Mouse (Mus musculus) kidney, embryonic 14.5 days (tissue): Measurements from ENCODE around the gene Setd6. TPM values are rescaled to one million over a fixed set of nuclear protein-coding genes. Genes with fewer than 3 reads are reported as not detected.

Source experiments
- ATAC-seq: fragments of 200-750 bp; cut with Nextera tagmentation; 2 replicates; pipeline ENCODE4 v1.8.0; 2017; ENCODE audit warnings: moderate number of reproducible peaks, mild to moderate bottlenecking, moderate TSS enrichment, moderate library complexity; ENCODE audit not compliant: low FRiP score, low TSS enrichment
- H3K27ac ChIP-seq: fragments of 300-500 bp; sonication (generic); 2 replicates; pipeline ENCODE4 v1.5.1; 2014; ENCODE audit warnings: low read depth, mild to moderate bottlenecking, low read length, moderate library complexity, mixed read lengths
- H3K27me3 ChIP-seq: fragments of 300-500 bp; sonication (generic); 2 replicates; pipeline ENCODE4 v1.6.1; 2014; ENCODE audit warnings: mild to moderate bottlenecking, low read length; ENCODE audit not compliant: control insufficient read depth, insufficient read depth
- H3K36me3 ChIP-seq: fragments of 300-500 bp; sonication (generic); 2 replicates; pipeline ENCODE4 v1.6.1; 2014; ENCODE audit warnings: low read length, mixed read lengths; ENCODE audit not compliant: control insufficient read depth, insufficient read depth
- H3K4me1 ChIP-seq: fragments of 300-500 bp; sonication (generic); 2 replicates; pipeline ENCODE4 v1.6.1; 2014; ENCODE audit warnings: low read length, mixed read lengths; ENCODE audit not compliant: control insufficient read depth, insufficient read depth
- H3K4me2 ChIP-seq: fragments of 300-500 bp; sonication (generic); replicated peaks from 2 replicates; pipeline ENCODE4 v1.6.1; 2014; ENCODE audit warnings: low read depth, mild to moderate bottlenecking, low read length
- H3K4me3 ChIP-seq: fragments of 300-500 bp; sonication (generic); 2 replicates; pipeline ENCODE4 v1.5.1; 2014; ENCODE audit warnings: mild to moderate bottlenecking, low read length
- H3K9ac ChIP-seq: fragments of 300-500 bp; sonication (generic); 2 replicates; pipeline ENCODE4 v1.6.1; 2014; ENCODE audit warnings: low read depth, mild to moderate bottlenecking, low read length, moderate library complexity
- H3K9me3 ChIP-seq: fragments of 300-500 bp; sonication (generic); 2 replicates; pipeline ENCODE4 v1.6.1; 2016; ENCODE audit warnings: low read length; ENCODE audit not compliant: control insufficient read depth
- WGBS: fragments of 180-500 bp; shearing (Covaris S2); extraction: QIAGEN DNeasy Blood & Tissue Kit; methylation state at CpG from one replicate; pipeline ENCODE4 v1.1.7; 2014; 5-methylcytosine and 5-hydroxymethylcytosine counted together
- polyA plus RNA-seq: library from polyadenylated mRNA; unstranded; fragments of >200 nt; fragmentation: Nextera tagmentation; extraction: Ambion mirVana; gene quantifications from 2 replicates; pipeline ENCODE4 v1.2.1, GENCODE M21; 2014

Gene Setd6
- 21.6 and 25.1 TPM in 2 replicates for polyA plus RNA-seq

GRCm38 (mm10) chr8:95715676-95716531 lies at the start of gene Setd6:
TSS of gene Setd6 (plus strand) at chr8:95715881.
- Histone ChIP-seq H3K4me2 (peak within 1 kb of the TSS; percentile 92), H3K9me3 (no peaks in the 10 kb centered on the region), H3K27me3 (no peaks in the 10 kb centered on the region), H3K36me3 (peaks cover 37% of the 10 kb centered on the region), H3K27ac (peak within 1 kb of the TSS; percentile 51; the same call in 1 of the 2 replicates), H3K4me1 (peaks cover 7% of the 10 kb centered on the region; the same call in 1 of the 2 replicates), H3K4me3 (peak within 1 kb of the TSS; percentile 83), H3K9ac (peak within 1 kb of the TSS; percentile 82)
- peak; percentile 92 for ATAC-seq
- WGBS: under 1% methylated on average over 79 of the region's 79 CpGs

GRCm38 (mm10) chr8:95668163-95668958 lies 47.3 kb upstream of the Setd6 start:
- no peak for ATAC-seq
- Histone ChIP-seq H3K4me3 (no peak overlapping the region), H3K9me3 (no peaks in the 10 kb centered on the region), H3K36me3 (no peaks in the 10 kb centered on the region), H3K9ac (no peak overlapping the region), H3K27ac (no peak overlapping the region), H3K4me1 (no peaks in the 10 kb centered on the region), H3K27me3 (peaks cover 7% of the 10 kb centered on the region; the same call in 1 of the 2 replicates), H3K4me2 (no peak overlapping the region)
- 54% methylated on average over 8 of the region's 8 CpGs for WGBS

- Histone ChIP-seq H3K4me3 (no peak overlapping the region), H3K9me3 (no peaks in the 10 kb centered on the region), H3K27ac (no peak overlapping the region), H3K4me1 (no peaks in the 10 kb centered on the region), H3K36me3 (no peaks in the 10 kb centered on the region), H3K9ac (no peak overlapping the region), H3K27me3 (peaks cover 10% of the 10 kb centered on the region), H3K4me2 (no peak overlapping the region)
- WGBS: 72% methylated on average over 2 of the region's 2 CpGs
- ATAC-seq: no peak
Measured at GRCm38 (mm10) chr8:95669967-95670366, 45.7 kb upstream of the Setd6 start.

GRCm38 (mm10) chr8:95671861-95672260 lies 43.8 kb upstream of the Setd6 start:
- Histone ChIP-seq H3K36me3 (no peaks in the 10 kb centered on the region), H3K4me1 (no peaks in the 10 kb centered on the region), H3K9ac (no peak overlapping the region), H3K9me3 (no peaks in the 10 kb centered on the region), H3K4me3 (no peak overlapping the region), H3K27me3 (peaks cover 29% of the 10 kb centered on the region), H3K4me2 (no peak overlapping the region), H3K27ac (no peak overlapping the region)
- no peak for ATAC-seq
- 86% methylated on average over 6 of the region's 6 CpGs for WGBS

GRCm38 (mm10) chr8:95672811-95673210 lies 42.9 kb upstream of the Setd6 start:
- WGBS: 77% methylated on average over 5 of the region's 5 CpGs
- Histone ChIP-seq H3K9ac (no peak overlapping the region), H3K4me1 (0 out of 2 replicates have a peak, but pooled peaks cover under 1% of the 10 kb centered on the region), H3K9me3 (no peaks in the 10 kb centered on the region), H3K4me3 (no peak overlapping the region), H3K27me3 (peaks cover 39% of the 10 kb centered on the region), H3K36me3 (no peaks in the 10 kb centered on the region), H3K4me2 (no peak overlapping the region), H3K27ac (no peak overlapping the region)
- no peak for ATAC-seq

- Histone ChIP-seq H3K4me2 (peak within 1 kb of the TSS; percentile 98), H3K27ac (no peak within 1 kb of the TSS), H3K27me3 (peaks cover 54% of the 10 kb centered on the region), H3K9me3 (no peaks in the 10 kb centered on the region), H3K9ac (peak within 1 kb of the TSS; percentile 43; the same call in 1 of the 2 replicates), H3K36me3 (no peaks in the 10 kb centered on the region), H3K4me3 (peak within 1 kb of the TSS; percentile 60), H3K4me1 (0 out of 2 replicates have a peak, but pooled peaks cover 5% of the 10 kb centered on the region)
- no peak for ATAC-seq
- WGBS: 19% methylated on average over 9 of the region's 9 CpGs
Measured at GRCm38 (mm10) chr8:95676631-95677030, 39.0 kb upstream of the Setd6 start, which contains the start of gene Ndrg4. TSS of gene Ndrg4 (plus strand) at chr8:95676980.

- 2% methylated on average over 19 of the region's 48 CpGs for WGBS
- peak; percentile 72 for ATAC-seq
Measured at GRCm38 (mm10) chr8:95677591-95678023, 38.1 kb upstream of the Setd6 start.

GRCm38 (mm10) chr8:95678024-95678611 lies 37.6 kb upstream of the Setd6 start:
- Histone ChIP-seq H3K4me3 (peak overlapping the region; percentile 60), H3K36me3 (no peaks in the 10 kb centered on the region), H3K4me2 (peak overlapping the region; percentile 98), H3K27ac (no peak overlapping the region), H3K27me3 (peaks cover 53% of the 10 kb centered on the region), H3K9me3 (no peaks in the 10 kb centered on the region), H3K4me1 (0 out of 2 replicates have a peak, but pooled peaks cover 5% of the 10 kb centered on the region), H3K9ac (peak overlapping the region; percentile 43)
- WGBS: under 1% methylated on average over 56 of the region's 70 CpGs
- peak; percentile 33; the same call in 1 of the 2 replicates for ATAC-seq

More at GRCm38 (mm10) chr8:95677591-95678023, 38.1 kb upstream of the Setd6 start:
- no peaks in the 10 kb centered on the region for H3K36me3 ChIP-seq
- 0 out of 2 replicates have a peak, but pooled peaks cover 5% of the 10 kb centered on the region for H3K4me1 ChIP-seq
- H3K4me2 ChIP-seq: peak overlapping the region; percentile 98
- H3K4me3 ChIP-seq: peak overlapping the region; percentile 60
- H3K27ac ChIP-seq: no peak overlapping the region
- H3K9me3 ChIP-seq: no peaks in the 10 kb centered on the region
- H3K27me3 ChIP-seq: peaks cover 54% of the 10 kb centered on the region
- peak overlapping the region; percentile 43; the same call in 1 of the 2 replicates for H3K9ac ChIP-seq
